Mouse (Mus musculus) heart, adult 2 months (tissue): ENCODE results near the gene Zfr2. TPM values are rescaled to one million over a fixed set of nuclear protein-coding genes. Genes with fewer than 3 reads are reported as not detected.
A peak's percentile ranks its signal among the peaks of the same experiment; 100 is the strongest.

Experiments
- DNase-seq, 2 experiments: peaks; one replicate each; pipeline ENCODE4 v3.0.0; 2021
- H3K27ac ChIP-seq: fragments of 200-600 bp; 2 replicates; pipeline ENCODE4 v1.8.1; 2022
- H3K27me3 ChIP-seq: fragments of 200-500 bp; 2 replicates; pipeline ENCODE4 v1.6.1; 2012; ENCODE audit warnings: mild to moderate bottlenecking, low read length, inconsistent platforms, mixed read lengths; ENCODE audit not compliant: control insufficient read depth, insufficient read depth
- H3K36me3 ChIP-seq: fragments of 200-500 bp; 2 replicates; pipeline ENCODE4 v1.6.1; 2012; ENCODE audit warnings: low read length, inconsistent platforms; ENCODE audit not compliant: control insufficient read depth, insufficient read depth
- H3K4me1 ChIP-seq: fragments of 200-500 bp; 2 replicates; pipeline ENCODE4 v1.6.1; 2011; ENCODE audit warnings: low read length; ENCODE audit not compliant: control insufficient read depth, insufficient read depth
- H3K4me3 ChIP-seq: fragments of 200-600 bp; 2 replicates; pipeline ENCODE4 v1.8.1; 2022
- H3K79me2 ChIP-seq: fragments of 200-500 bp; replicated peaks from 2 replicates; pipeline ENCODE4 v1.6.1; 2012; ENCODE audit warnings: mild to moderate bottlenecking, inconsistent platforms, low read length, moderate library complexity, mixed read lengths; ENCODE audit not compliant: control insufficient read depth, insufficient read depth
- H3K9ac ChIP-seq: fragments of 200-500 bp; 2 replicates; pipeline ENCODE4 v1.6.1; 2012; ENCODE audit warnings: low read depth, mild to moderate bottlenecking, control low read depth, inconsistent platforms, low read length, mixed read lengths
- CTCF ChIP-seq: fragments of 200-600 bp; IDR thresholded peaks from 2 replicates; pipeline ENCODE4 v1.8.1; 2022; ENCODE audit warnings: antibody characterized with exemption, mild to moderate bottlenecking, moderate library complexity
- EP300 ChIP-seq: fragments of 200-500 bp; IDR thresholded peaks from 2 replicates; pipeline ENCODE4 v1.6.1; 2011; ENCODE audit warnings: low read depth, low read length, control low read depth; ENCODE audit not compliant: insufficient read depth
- POLR2A ChIP-seq: fragments of 200-500 bp; IDR thresholded peaks from 2 replicates; pipeline ENCODE4 v1.6.1; 2011; ENCODE audit warnings: mild to moderate bottlenecking, low read depth, low read length, control low read depth; ENCODE audit not compliant: insufficient read depth
- WGBS: fragments of 180-500 bp; shearing (Covaris S2); methylation state at CpG from one replicate; pipeline ENCODE4 v1.1.7; 2018; 5-methylcytosine and 5-hydroxymethylcytosine counted together
- intact Hi-C: fragments of 180-260 bp; cut with DNase I; formaldehyde crosslinking; loops from one replicate; pipeline ENCODE4 v1.15.1; 2025
- polyA plus RNA-seq: library from polyadenylated mRNA; depleted of rRNA; stranded (reverse); fragments of >200 nt; gene quantifications from 2 replicates; pipeline ENCODE4 v1.2.3, GENCODE M21; 2012
- total RNA-seq, 2 experiments: library from RNA; stranded (reverse); gene quantifications; 2 replicates each; pipeline ENCODE4 v1.2.3; 2021

The Zfr2 gene
- total and polyA plus RNA-seq, 3 experiments, result 1.8 to 5.0 (median 2.0) TPM

DNA sequence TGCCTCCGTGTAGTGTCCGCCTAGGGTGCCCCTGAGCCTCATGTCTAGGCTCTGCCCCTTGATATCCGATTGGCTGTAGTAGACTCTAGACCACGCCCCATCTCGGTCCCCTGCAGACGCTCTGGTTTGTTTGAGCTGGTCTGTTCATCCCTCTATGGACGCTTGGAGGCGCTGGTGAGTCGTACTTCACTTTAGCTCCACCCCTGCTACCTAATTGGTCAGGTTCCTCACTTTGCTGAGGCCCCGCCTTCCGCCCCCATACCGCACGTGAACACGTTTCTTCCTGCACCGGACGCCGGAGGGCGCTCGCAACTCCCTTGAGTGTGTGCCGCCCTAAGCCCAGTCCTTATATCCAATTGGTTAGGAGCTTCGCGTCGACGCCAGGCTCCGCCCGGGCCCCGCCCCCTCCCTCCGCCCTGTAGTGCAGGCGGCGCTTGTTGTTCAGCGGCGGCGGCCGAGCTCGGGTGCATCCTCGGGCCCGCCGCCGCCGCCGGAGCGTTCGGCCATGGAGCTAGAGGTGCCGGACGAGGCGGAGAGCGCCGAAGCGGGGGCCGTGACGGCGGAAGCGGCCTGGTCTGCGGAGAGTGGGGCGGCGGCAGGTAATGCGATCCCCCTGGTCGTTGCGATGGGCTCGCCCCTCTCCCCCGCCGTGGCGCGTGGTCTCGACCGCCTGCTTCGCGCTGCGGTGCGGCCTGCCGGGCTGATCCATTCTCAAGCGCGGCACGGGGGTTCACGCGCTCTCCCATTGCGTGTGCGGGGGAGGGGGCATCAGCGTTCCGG is 59.8 kb downstream of the Zfr2 start, which contains the start of gene Pip5k1c:
Gene Pip5k1c, plus strand, starts transcription at position 410 of the 780 bp plus-strand sequence.
- peak; percentile 92 for TF ChIP-seq CTCF
- TF ChIP-seq POLR2A, result peak; percentile 62
- TF ChIP-seq EP300, result peak; percentile 86
- intact Hi-C loops, result loop anchor here (2.0 kb wide), 1 partner anchor 26 kb away; no protein-coding TSS in a partner anchor
- Histone ChIP-seq H3K4me3 (peak within 1 kb of the TSS; percentile 98), H3K79me2 (peaks cover 10% of the 10 kb centered on the region), H3K27me3 (no peaks in the 10 kb centered on the region), H3K36me3 (no peaks in the 10 kb centered on the region), H3K9ac (peak within 1 kb of the TSS; percentile 98), H3K27ac (peak within 1 kb of the TSS; percentile 96), H3K4me1 (peaks cover 24% of the 10 kb centered on the region)
- peak; percentile 97 to 100 for DNase-seq
- under 1% methylated on average over 77 of the region's 80 CpGs for WGBS

DNA sequence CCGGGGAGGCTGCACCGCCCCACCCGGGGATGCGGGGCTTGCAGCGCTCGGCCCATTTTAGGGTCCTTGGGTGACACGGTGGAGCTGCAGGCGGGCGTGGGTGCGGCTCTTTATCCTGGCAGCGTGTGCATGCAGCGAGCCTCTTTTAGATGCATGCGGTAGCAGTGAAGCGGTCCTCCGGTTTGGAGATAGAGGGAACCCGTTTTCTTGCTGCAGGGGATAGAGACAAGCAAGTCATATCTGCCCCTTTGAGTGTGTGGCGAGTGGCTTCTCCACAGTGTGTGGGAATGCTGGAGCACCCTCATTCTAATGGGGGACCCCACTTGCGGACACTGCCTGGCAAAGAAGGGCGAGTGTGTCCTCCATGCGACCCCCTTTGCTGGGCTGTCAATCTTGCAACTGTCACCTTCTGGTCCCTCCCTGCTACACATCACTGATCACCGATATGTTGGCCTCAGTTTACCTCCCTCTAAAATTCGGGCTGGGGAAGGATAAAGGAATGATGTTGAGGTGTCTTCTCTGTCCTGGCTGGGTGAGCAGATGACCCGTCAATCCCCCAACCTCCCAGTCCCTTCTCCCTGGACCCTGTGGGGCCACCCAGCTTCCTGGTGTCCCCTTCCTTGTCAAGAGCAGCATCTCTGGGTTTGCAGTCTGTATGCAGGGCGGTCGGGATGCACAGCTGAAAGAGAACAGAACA is 60.5 kb downstream of the Zfr2 start:
- H3K4me1 ChIP-seq, result peaks cover 29% of the 10 kb centered on the region
- DNase-seq, result no peak
- H3K36me3 ChIP-seq, result no peaks in the 10 kb centered on the region
- TF ChIP-seq POLR2A (no peak), EP300 (no peak), CTCF (no peak)
- 3% methylated on average over 25 of the region's 25 CpGs for WGBS
- peak overlapping the region; percentile 98 for H3K9ac ChIP-seq
- intact Hi-C loops, result loop anchor here (2.0 kb wide), 1 partner anchor 25 kb away; no protein-coding TSS in a partner anchor
- peaks cover 14% of the 10 kb centered on the region for H3K79me2 ChIP-seq
- H3K4me3 ChIP-seq, result peak overlapping the region; percentile 98
- H3K27me3 ChIP-seq, result no peaks in the 10 kb centered on the region
- H3K27ac ChIP-seq, result peak overlapping the region; percentile 96

DNA sequence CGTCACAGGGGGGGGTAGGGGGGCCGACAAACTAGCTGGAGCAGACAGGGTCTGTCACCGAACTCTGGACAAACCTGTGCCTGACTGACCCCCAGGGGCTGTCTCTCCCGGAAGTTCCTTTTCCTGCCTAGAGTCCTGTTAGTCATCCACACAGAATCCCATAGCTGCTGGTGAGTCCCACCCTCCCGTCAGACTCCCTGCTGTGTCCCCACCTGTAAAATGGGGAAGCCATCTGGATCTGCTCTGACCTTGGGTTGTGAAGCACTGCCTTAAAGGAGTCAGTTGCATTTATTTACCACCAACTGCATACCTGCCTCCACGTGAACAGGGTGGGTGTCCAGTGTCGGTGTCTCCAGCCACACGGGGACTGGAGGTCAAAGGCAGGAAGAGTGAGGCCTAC is 61.5 kb downstream of the Zfr2 start:
- DNase-seq, result no peak
- no peak for TF ChIP-seq CTCF
- no peak for TF ChIP-seq EP300
- TF ChIP-seq POLR2A, result no peak
- Histone ChIP-seq H3K27ac (peak overlapping the region; percentile 96), H3K9ac (peak overlapping the region; percentile 98), H3K36me3 (no peaks in the 10 kb centered on the region), H3K79me2 (peaks cover 14% of the 10 kb centered on the region), H3K27me3 (no peaks in the 10 kb centered on the region), H3K4me1 (peaks cover 38% of the 10 kb centered on the region), H3K4me3 (peak overlapping the region; percentile 98)
- WGBS, result 34% methylated on average over 8 of the region's 8 CpGs
- intact Hi-C loops, result no loop called here

DNA sequence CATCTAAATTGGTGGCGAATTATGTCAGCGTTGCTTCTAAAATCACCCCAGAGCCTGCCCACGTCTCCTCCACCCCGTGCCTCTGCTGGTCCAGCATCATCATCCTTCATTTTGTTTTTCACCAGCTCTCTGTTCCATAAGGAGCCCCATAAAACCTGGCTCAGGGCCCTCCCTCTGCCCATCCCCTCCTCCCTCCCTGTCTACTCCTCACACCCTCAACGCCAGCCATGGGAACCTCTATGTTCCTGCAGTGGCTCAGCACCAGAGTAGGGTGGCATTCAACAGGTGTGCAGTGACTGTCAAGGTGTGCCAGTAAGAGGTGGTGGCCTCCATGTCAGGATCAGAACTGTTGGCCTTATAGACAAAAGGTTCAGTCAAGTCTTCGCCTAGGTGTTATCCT is 62.2 kb downstream of the Zfr2 start:
- TF ChIP-seq POLR2A, result no peak
- TF ChIP-seq CTCF, result no peak
- Histone ChIP-seq H3K36me3 (no peaks in the 10 kb centered on the region), H3K9ac (no peak overlapping the region), H3K27me3 (no peaks in the 10 kb centered on the region), H3K4me3 (peak overlapping the region; percentile 98; the same call in 1 of the 2 replicates), H3K79me2 (peaks cover 14% of the 10 kb centered on the region), H3K4me1 (peaks cover 45% of the 10 kb centered on the region), H3K27ac (peak overlapping the region; percentile 56; the same call in 1 of the 2 replicates)
- intact Hi-C loops, result no loop called here
- DNase-seq, result no peak
- 81% methylated on average over 6 of the region's 6 CpGs for WGBS

DNA sequence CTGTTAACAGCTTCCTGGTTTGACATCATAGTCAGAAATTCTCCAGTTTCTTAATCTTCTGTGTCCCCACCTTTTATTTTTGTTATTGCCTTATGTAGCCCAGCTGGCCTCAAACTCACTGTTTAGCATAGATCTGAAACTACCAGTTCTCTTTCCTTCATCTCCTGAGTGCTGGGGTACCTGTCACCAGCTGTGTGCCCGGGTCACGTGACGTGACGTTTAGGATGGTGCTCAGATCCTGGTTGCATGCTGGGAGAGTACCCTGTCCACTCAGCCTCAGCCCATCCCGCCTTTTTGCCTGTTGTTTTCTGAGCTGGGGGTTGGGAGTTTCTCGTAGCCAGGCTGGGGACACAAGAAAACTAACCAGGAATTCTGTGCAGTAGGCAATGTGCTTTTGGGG is 64.3 kb downstream of the Zfr2 start:
- Histone ChIP-seq H3K4me1 (peaks cover 55% of the 10 kb centered on the region), H3K4me3 (peak overlapping the region; percentile 35; the same call in 1 of the 2 replicates), H3K79me2 (peaks cover 18% of the 10 kb centered on the region), H3K27ac (peak overlapping the region; percentile 85), H3K36me3 (no peaks in the 10 kb centered on the region), H3K27me3 (no peaks in the 10 kb centered on the region), H3K9ac (peak overlapping the region; percentile 75)
- WGBS, result 61% methylated on average over 6 of the region's 6 CpGs
- intact Hi-C loops, result no loop called here
- no peak for TF ChIP-seq CTCF
- TF ChIP-seq POLR2A, result no peak
- no peak for TF ChIP-seq EP300
- DNase-seq, result peak in 1 of 2 experiments; percentile 42

DNA sequence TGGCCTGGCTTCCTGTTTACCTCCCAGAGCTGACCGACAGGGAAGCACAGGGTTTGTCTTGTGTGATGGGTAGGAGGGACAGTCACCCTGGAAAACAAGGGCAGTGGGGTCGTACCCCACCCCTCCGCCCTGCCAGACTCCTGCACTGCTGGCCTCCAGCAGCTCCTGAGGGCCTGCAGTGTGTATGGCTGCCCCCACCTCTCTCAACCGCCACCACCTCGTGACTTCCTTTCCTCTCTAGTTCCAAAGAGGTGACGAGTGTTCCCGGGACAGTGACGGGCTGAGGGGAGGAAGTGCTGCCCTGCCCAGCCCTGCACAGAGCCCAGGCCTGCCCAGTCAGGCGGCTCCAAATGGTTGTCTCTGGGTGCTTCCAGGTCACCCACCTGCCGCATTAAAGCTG is 64.9 kb downstream of the Zfr2 start:
- Histone ChIP-seq H3K36me3 (no peaks in the 10 kb centered on the region), H3K79me2 (peaks cover 19% of the 10 kb centered on the region), H3K4me1 (peaks cover 59% of the 10 kb centered on the region), H3K27me3 (no peaks in the 10 kb centered on the region), H3K4me3 (peak overlapping the region; percentile 35), H3K27ac (peak overlapping the region; percentile 85), H3K9ac (peak overlapping the region; percentile 75)
- TF ChIP-seq CTCF (no peak), EP300 (0 out of 2 replicates have a peak, but pooled peaks have one; percentile 43), POLR2A (peak; percentile 74)
- DNase-seq, result peak; percentile 76 to 86
- 17% methylated on average over 10 of the region's 10 CpGs for WGBS
- intact Hi-C loops, result no loop called here
